Mouse (Mus musculus): ENCODE measurements around the gene Ciapin1. TPM values are rescaled to one million over a fixed set of nuclear protein-coding genes. Genes with fewer than 3 reads are reported as not detected.

Gene Ciapin1
- total RNA-seq (2021): 10 to 100 TPM; 71.4 to 76.8 TPM
- long read RNA-seq, experiment 1, full-length matches to known transcripts: 77 of 112 reads
- long read RNA-seq, experiment 1, partial matches to known transcripts: 17 of 112 reads
- long read RNA-seq, experiment 1, other reads (novel, unspliced or antisense): 18 of 112 reads
- long read RNA-seq, experiment 2, full-length matches to known transcripts: 43 of 55 reads
- long read RNA-seq, experiment 2, partial matches to known transcripts: 6 of 55 reads
- long read RNA-seq, experiment 2, other reads (novel, unspliced or antisense): 6 of 55 reads

DNA sequence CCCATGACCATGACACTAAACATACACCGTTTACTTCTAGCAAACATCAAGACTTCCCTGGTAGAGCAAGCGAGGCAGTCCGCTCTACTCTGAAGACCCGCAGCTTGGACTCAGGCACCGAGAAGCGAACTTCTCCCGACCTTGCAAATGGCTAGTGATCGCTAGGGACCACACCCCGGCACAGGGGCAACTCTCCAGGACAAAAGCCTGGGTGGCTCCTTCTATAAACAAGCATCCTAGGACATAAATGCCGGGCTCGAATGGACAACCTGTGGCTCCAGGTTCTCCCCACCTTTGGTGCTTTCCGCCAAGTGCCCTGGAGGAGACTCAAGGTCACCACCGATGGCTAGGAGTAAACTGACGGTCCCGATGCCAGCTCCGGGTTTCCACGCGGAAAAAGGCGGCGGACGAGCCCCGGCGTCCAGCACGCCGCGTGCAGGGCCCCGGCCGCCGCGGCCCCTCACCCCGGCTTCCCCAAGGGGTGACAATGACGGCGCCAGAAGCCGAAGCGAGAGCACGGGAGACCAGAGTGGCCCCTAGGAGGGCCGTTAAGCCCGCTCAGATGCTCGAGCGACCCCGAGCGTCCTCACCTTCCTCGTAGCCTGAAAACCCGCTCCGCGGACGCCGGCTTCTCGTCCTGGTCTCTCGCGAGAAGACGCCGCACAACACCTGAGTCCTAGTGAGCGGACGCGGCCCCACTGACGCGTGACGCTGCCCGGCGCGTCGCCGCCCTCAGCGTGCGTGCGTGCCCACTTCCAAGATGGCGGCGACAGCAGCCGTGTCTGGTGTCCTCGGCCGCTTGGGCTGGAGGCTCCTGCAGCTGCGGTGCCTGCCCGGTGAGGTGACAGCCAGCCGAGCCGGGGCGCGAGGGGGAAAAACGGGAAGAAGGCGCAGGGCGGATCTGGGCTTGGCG, at the start of gene Ciapin1, which contains the start of gene Coq9:
Gene Ciapin1 (minus strand): TSS at position 697 of the 913 bp plus-strand sequence.
Gene Coq9 (plus strand): TSS at position 660 of the 913 bp plus-strand sequence.
- no peak; the same call in 1 of the 2 replicates for TF ChIP-seq CTCF (IDR thresholded peaks at IDR 0.05)

GRCm38 (mm10) chr8:94880742-94881141, 42.6 kb upstream of the Ciapin1 start:
- intact Hi-C loops (cut with DNase I): no loop called here
- TF ChIP-seq CTCF (IDR thresholded peaks at IDR 0.05): no peak
- Histone ChIP-seq H3K27ac (no peak overlapping the region), H3K4me3 (no peak overlapping the region)
- DNase-seq (ENCODE audit: extremely low spot score in 1 of 2, low spot score in 2 of 2): no peak

More for the DNA sequence above, at the start of gene Ciapin1, which contains the start of gene Coq9:
- H3K27ac ChIP-seq: peak within 1 kb of the TSS; percentile 92
- intact Hi-C loops (cut with DNase I): no loop called here
- DNase-seq (ENCODE audit: extremely low spot score in 1 of 2, low spot score in 2 of 2): peak; percentile 94 to 95
- H3K4me3 ChIP-seq: peak within 1 kb of the TSS; percentile 81

GRCm38 (mm10) chr8:94876820-94877219, 38.7 kb upstream of the Ciapin1 start:
- TF ChIP-seq CTCF (IDR thresholded peaks at IDR 0.05): no peak
- DNase-seq (ENCODE audit: extremely low spot score in 1 of 2, low spot score in 2 of 2): no peak
- intact Hi-C loops (cut with DNase I): loop anchor here (2.0 kb wide), 1 partner anchor 62 kb away; no protein-coding TSS in a partner anchor
- no peak overlapping the region for H3K4me3 ChIP-seq
- no peak overlapping the region for H3K27ac ChIP-seq

DNA sequence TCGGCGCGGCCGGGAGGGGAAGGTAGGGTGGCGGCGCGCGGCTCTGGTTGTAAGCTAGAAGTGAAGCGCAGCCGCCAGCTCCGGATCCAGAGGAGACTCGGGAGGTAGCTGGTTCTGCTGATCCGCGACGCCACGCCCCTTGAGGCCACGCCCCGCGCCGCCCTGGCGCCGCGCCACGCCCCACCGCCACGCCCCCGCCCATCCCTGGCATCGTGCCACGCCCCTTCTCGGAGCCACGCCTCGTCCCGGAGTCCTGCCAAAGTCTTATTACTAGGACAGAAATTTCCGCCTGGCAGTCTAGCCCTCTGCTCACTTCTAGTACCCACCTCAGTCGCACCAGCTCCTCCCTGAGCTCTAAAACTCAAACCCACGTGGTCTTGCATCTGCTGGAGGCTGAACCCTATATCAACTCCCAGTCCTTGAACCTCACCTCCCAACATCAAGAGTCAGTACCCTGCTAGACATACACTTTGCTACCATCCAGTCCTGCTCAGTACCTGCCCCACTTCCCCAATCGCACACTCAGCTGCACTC, 38.1 kb upstream of the Ciapin1 start, which contains the start of gene Dok4:
Gene Dok4 (minus strand): TSS at position 134 of the 534 bp plus-strand sequence.
- peak; percentile 73 to 84 for DNase-seq (ENCODE audit: extremely low spot score in 1 of 2, low spot score in 2 of 2)
- intact Hi-C loops (cut with DNase I): loop anchor here (2.0 kb wide), 1 partner anchor 63 kb away; no protein-coding TSS in a partner anchor
- TF ChIP-seq CTCF (IDR thresholded peaks at IDR 0.05): no peak
- H3K27ac ChIP-seq: no peak within 1 kb of the TSS
- peak within 1 kb of the TSS; percentile 48 for H3K4me3 ChIP-seq

GRCm38 (mm10) chr8:94875871-94876150, 37.7 kb upstream of the Ciapin1 start:
- intact Hi-C loops (cut with DNase I): loop anchor here (2.0 kb wide), 2 partner anchors 63 to 125 kb away; no protein-coding TSS in a partner anchor
- no peak overlapping the region for H3K27ac ChIP-seq
- no peak for DNase-seq (ENCODE audit: extremely low spot score in 1 of 2, low spot score in 2 of 2)
- peak overlapping the region; percentile 48 for H3K4me3 ChIP-seq
- no peak for TF ChIP-seq CTCF (IDR thresholded peaks at IDR 0.05)

GRCm38 (mm10) chr8:94875096-94875870, 37.1 kb upstream of the Ciapin1 start:
- intact Hi-C loops (cut with DNase I): loop anchor here (2.0 kb wide), 1 partner anchor 126 kb away; no protein-coding TSS in a partner anchor
- no peak for DNase-seq (ENCODE audit: extremely low spot score in 1 of 2, low spot score in 2 of 2)
- Histone ChIP-seq H3K4me3 (peak overlapping the region; percentile 48), H3K27ac (no peak overlapping the region)
- TF ChIP-seq CTCF (IDR thresholded peaks at IDR 0.05): no peak

GRCm38 (mm10) chr8:94874358-94874757, 36.2 kb upstream of the Ciapin1 start:
- H3K27ac ChIP-seq: no peak overlapping the region
- DNase-seq (ENCODE audit: extremely low spot score in 1 of 2, low spot score in 2 of 2): peak; percentile 61 to 71
- intact Hi-C loops (cut with DNase I): loop anchor here (1.0 to 5.0 kb wide), 3 partner anchors 35 to 208 kb away; partner anchors contain the start of gene Katnb1
- peak; percentile 97 for TF ChIP-seq CTCF (IDR thresholded peaks at IDR 0.05)
- no peak overlapping the region for H3K4me3 ChIP-seq

- no peak overlapping the region for H3K27ac ChIP-seq
- no peak for TF ChIP-seq CTCF (IDR thresholded peaks at IDR 0.05)
- intact Hi-C loops (cut with DNase I): loop anchor here (5.0 kb wide), 1 partner anchor 210 kb away; the partner anchor contains the start of gene Katnb1
- no peak overlapping the region for H3K4me3 ChIP-seq
- DNase-seq (ENCODE audit: extremely low spot score in 1 of 2, low spot score in 2 of 2): no peak
Measured at GRCm38 (mm10) chr8:94872576-94872975, 34.4 kb upstream of the Ciapin1 start.

DNA sequence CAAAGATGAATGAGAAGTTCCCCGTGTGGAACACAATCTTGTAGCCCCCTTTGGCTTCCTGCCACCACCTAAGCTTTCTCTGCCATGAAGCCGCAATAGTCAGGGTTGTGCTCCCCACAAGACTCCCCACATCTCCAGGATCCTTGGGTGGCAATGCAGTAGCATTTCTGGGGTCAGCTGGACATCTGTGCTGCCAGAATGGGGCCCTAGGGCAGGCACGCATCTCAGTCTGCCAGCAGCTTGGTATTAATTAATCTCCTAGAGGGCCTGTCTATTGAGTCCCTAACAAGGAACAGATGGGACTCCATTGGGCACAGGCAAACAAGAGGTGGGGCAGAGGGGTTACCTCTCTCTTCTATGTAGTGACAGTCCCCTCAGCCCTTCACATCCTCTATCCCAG, 34.0 kb upstream of the Ciapin1 start:
- intact Hi-C loops (cut with DNase I): loop anchor here (5.0 kb wide), 1 partner anchor 210 kb away; the partner anchor contains the start of gene Katnb1
- TF ChIP-seq CTCF (IDR thresholded peaks at IDR 0.05): no peak
- no peak for DNase-seq (ENCODE audit: extremely low spot score in 1 of 2, low spot score in 2 of 2)
- no peak overlapping the region for H3K27ac ChIP-seq
- no peak overlapping the region for H3K4me3 ChIP-seq

DNA sequence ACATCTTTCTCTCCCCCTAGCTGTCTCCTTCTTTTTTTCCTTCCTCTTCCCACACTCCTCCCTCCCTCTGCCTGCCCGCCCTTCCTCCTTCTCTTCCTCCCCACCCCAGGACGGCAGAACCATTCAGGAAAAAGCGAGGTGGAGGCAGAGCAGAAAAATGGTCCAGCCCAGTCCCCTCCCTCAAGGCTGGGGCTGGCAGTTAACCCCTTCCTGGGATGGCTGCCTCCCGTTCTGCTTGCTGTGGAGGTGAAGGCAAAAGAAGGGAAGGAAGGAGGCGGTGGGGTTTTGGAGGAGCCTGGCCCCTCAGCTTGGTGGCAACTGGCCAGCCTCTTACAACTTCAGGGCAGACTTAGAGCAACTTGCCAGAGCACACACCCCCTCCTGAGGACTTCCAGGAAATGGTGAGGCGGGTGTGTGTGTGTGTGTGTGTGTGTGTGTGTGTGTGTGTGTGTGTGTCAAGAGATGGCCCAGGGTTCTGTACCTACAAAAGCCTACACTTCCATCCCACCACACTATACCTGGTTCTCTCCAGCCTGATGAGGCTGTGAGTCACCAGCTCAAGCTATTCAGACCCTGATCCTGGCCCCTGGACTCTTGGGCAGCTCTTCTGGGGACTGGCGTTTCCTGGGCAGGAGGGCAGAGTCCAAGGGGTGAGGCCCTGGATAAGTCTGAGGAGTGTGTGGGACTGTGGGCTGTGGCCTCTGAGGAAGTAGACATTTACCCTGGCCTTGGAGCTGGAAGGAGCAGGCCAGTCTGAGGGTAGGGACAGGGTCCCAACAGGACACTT, 33.1 kb upstream of the Ciapin1 start:
- peak; percentile 57 to 77 for DNase-seq (ENCODE audit: extremely low spot score in 1 of 2, low spot score in 2 of 2)
- H3K4me3 ChIP-seq: peak overlapping the region; percentile 53
- no peak for TF ChIP-seq CTCF (IDR thresholded peaks at IDR 0.05)
- intact Hi-C loops (cut with DNase I): loop anchor here (5.0 kb wide), 1 partner anchor 211 kb away; the partner anchor contains the start of gene Katnb1
- peak overlapping the region; percentile 79 for H3K27ac ChIP-seq
